Mouse (Mus musculus) CH12F3 (cell line): ENCODE results near the gene Ppp6r3.
"Not testable (repeated sequence)": the region's sequence is repeated elsewhere in the genome, so short reads cannot be mapped to it uniquely, and the experiment has no call there.

Experiments used
- in situ Hi-C: fragments of 300-500 bp; cut with MboI; formaldehyde crosslinking; loops from 2 replicates; pipeline ENCODE4 v1.14.3; 2020; ENCODE audit warnings: low sequenced_read_pairs

Ppp6r3 gene

DNA sequence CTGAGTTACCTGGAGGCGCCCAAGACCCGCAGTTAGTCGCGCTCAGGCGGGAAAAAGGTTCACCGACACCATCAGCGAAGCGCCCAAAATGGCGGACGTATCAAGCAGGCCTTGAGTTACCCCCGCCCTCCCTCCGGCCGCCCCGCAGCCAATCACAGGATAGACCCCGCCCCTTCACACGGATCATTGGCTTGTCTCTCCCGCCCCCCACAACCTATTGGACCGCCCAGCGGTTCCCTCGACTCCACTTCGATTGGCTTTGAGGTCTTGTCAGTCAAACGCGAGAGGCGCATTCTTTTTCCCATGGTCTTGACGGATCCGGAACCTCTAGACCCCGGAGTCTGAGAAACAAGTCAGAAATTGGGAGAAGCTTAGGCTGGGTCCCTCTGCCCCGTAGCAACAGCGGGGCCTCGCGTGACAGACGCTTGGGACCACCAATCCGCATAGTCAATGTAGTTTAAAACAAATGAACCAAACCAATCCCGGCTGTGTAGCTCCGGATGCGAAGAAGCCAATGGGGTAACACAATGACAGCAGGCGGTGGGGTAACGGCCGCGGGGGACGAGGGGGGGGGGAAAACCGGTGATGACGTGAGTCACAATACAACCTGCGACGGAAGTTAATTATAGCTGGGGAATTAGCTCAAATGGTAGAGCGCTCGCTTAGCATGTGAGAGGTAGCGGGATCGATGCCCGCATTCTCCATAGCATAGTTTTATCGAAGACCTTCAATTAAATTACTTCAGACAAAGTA is at the start of gene Ppp6r3:
Gene Ppp6r3 (minus strand): TSS at position 118 of the 753 bp plus-strand sequence.
- in situ Hi-C loops = no loop called here

DNA sequence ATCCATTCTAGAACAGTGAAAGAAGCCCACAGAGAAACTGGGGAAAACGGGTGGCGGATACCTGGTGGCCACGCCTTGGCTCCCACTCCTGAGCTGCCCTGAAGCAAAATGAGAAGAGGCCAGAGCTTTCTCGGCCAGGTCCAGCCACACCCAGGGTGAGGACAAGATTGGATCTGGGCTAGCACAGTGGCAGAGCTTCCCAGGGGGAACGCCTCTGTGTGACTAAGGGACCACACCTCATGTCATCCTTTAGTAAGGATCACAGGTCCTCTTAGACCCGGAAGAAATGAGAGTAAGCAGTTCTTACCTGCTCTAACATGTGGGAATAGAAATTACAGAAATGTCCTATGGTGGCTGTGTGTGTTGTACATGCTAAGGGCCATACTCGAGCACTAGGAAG is 49.6 kb upstream of the Ppp6r3 start:
- in situ Hi-C loops = no loop called here

GRCm38 (mm10) chr19:3623824-3624223 is 48.3 kb upstream of the Ppp6r3 start:
- in situ Hi-C loops = no loop called here

DNA sequence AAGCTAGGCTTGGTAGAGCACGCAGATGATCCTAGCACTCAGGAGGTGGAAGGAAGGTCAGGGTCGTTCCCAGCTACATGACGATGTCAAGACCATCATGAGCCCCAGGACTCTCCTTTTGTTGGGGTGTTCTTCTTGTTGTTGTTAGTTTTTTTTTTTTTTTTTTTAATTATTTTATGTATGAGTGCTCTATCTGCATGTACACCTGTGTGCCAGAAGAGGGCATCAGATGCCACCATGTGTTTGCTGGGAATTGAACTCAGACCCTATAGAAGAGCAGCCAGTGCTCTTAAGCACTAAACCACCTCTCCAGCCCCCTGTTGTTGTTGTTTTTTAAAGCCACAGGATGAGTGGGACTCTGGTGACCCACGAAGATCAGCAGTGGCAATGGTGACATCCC is 47.7 kb upstream of the Ppp6r3 start:
- in situ Hi-C loops = no loop called here

- in situ Hi-C loops = no loop called here
These were observed 45.3 kb upstream of the Ppp6r3 start for GRCm38 (mm10) chr19:3620871-3621270.

DNA sequence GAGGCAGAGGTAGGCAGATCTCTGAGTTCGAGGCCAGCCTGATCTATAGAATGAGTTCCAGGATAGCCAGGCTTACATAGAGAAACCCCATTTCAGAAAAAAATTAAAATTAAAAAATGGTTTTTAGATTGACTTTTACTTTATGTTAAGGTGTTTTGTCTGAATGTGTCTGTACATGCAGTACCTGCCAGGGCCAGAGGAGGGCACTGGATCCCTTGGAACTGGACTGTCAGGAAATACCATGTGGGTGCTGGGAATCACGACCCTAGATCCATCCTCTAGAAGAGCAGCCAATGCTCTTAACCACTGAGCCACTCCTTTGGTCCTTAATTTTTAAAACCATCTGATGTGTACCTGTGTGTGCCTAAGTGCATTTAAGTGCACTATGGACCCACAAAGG is 43.8 kb upstream of the Ppp6r3 start:
- in situ Hi-C loops = no loop called here

DNA sequence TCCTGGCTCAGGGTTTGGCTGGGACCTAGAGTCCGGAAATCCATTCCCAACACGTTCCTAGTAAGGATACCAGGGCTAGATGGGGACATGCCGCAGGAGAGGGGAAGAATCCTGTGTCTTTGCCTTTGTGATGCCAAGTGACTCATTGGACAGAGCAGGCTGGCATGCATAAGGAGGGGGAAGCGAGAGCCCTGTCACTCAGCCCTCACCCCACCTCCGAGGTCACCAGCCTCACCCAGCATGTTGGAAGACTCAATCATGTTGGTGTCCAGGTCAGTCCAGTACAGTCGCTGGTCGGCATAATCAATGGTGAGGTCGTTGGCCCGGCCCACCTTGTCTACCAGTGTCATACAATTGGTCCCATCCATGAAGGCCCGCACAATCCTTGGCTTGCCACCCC is 38.4 kb upstream of the Ppp6r3 start:
- in situ Hi-C loops = no loop called here

GRCm38 (mm10) chr19:3612534-3613273 is 37.2 kb upstream of the Ppp6r3 start:
- in situ Hi-C loops = no loop called here

- in situ Hi-C loops = no loop called here
These were observed 36.2 kb upstream of the Ppp6r3 start for GRCm38 (mm10) chr19:3611730-3612129.

DNA sequence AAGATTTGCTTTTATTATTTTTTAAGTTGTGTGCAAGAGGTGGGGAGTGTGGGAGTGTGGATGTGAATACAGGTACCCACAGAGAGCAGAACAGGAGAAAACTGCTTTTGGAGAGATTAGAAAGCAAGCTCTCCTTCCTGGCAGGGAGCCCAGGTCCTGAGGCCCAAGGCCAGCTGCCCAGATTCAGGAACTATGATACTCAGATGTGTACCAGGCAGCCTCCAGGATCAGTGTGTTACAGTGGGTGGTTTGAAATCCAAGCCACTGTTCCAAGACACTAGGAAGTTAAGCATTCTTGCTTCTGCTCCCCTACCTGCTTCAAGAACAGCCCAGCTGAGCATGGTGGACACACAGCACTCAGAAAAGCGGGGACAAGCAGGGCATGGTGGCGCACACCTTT is 35.3 kb upstream of the Ppp6r3 start:
- in situ Hi-C loops = no loop called here

- in situ Hi-C loops = no loop called here
These were observed 34.3 kb upstream of the Ppp6r3 start for GRCm38 (mm10) chr19:3609826-3610225.

DNA sequence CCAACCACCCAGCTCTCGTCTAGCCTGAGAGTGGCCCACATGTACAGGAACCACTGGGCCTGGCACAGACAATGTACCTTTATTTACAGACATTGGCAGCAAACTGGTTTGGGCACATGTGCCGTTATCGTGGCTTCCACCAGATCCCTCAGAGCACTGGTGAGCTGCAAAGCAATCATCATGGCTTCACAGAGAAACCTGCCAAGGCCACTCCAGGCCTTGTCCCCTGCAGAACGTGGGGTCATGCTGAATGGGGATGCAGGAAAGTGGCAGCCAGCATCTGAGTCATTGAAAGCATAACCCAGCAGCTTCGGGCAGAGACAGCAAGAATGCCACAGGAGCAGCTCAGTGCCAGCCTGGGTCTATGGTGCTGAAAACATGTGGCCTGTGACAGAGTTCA is 18.8 kb upstream of the Ppp6r3 start:
- in situ Hi-C loops = no loop called here

DNA sequence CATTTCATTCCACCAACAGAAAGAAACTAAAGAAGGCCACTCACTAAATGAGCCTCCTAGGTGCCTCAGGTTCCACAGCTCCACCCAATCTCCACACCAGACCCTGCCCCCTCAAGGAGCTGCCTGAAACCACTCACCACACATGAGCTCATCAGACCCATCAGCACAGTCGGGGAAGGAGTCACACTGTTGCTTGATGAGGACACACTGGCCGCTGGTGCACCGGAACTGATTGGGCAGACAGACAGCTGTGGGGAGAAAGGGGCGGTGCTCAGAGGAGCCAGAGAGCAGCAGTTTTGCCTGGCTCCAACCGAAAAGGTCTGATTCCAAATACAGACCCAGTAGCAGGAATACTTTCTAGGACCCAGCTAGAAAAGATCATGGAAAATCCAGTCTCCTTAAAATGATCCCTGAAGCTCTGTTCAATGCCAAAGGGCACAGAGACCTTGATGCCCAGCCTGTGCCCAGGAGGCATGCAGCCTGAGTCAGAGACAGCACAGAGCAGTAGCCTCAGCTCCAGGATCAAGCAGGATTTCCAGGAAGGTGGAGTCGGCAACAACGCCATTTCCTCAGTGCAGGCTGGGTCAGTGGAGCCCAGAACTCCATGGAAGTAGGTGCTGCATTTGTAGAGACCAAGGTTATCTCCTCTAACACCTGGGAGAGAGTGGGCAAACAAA is 18.0 kb upstream of the Ppp6r3 start:
- in situ Hi-C loops = no loop called here

GRCm38 (mm10) chr19:3589968-3590367 is 14.4 kb upstream of the Ppp6r3 start:
- in situ Hi-C loops = no loop called here

DNA sequence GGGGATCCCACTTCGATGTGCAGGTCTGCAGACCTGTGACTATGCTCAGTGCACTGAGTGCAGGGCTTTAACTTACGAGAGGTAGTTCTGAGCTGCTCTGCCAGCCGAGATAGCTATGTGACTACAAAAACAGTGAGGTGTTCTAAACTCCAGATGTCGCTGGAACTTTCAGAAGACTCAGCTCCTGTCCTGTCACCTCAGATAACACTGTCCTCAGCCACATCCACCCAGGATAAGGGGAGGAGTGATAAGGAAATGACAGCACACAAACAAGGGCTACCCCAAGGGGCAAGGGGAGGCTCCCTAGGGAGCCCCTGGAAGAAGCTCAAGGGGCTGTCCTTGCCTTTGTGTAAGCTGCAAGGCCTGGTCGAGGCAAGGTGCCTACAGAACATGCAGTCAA is 14.0 kb upstream of the Ppp6r3 start:
- in situ Hi-C loops = no loop called here

GRCm38 (mm10) chr19:3587729-3588128 is 12.2 kb upstream of the Ppp6r3 start:
- in situ Hi-C loops = not testable (repeated sequence)

DNA sequence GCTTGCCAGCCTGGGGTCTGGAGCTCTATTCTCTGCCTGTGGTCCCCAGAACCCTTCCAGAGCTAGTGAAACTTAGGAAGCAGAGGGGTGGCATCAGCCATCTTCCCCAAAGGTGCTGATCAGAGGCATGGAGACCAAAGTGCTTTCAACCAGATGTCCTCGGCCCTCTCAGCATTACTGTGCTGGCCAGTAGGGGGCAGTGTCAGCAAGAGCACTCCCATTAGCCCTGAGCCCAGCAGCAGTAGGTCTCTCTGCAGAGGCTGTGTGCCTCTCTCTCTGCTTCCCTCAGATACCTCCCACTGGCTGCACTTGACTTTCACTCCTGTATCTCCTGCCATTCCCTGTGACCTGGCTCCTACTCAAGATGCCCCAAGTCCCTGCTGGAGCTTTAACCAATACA is 11.0 kb upstream of the Ppp6r3 start:
- in situ Hi-C loops = no loop called here

DNA sequence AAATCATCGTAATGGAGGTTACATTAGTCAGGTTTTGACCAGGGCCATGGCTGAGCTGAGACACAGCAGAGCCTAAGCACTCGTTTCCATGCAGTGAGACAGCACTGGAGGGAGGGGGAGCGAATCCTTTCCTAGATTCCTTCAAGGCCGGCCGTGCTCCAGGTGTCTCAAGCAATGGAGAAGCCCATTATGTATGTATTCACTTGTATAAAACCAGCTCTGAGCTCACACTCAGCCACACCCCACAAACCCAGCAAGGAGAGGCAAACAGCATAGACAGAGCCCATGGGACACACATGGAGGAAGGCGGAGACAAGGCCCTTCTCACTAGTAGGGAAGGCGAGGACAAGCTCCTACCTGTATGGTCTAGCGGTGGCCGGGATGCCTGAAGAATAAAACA is 10.5 kb upstream of the Ppp6r3 start:
- in situ Hi-C loops = no loop called here

DNA sequence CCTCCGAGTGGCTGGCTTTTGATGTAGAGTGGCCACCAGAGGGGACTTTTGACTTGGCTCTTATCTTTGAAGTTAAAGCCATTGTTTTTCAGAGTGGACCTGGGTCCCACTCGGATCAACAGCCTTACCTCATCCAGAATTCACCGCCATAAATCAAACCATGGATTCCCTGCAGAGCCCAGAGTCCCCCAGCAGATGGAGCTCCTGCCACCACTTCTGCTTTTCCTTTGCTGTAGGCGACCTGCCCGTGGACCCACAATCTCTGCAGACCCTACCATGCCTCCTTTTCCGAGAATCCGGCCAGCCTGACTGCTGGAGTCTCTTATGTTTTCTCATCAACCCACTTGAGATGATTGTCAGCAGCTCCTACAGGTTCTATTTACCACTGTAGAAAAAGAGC is 5.8 kb upstream of the Ppp6r3 start:
- in situ Hi-C loops = no loop called here

DNA sequence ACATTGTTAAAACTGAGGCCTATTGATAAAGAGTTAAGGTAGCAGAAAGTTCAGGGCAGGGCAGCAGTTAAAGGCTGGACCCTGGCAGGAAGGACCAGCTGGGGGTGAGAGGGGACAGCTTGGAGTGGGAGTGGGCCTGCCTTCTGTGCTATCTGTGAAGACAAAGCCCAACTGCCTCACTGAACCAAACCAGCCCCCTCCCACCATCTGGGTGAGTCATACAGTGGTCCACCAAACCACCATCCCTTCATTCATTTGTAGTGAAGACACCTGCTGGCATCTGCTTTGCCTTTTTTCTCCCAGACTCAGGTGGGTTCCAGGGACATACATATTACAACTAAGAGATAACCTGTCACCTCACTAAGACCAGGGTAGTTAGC is 2.4 kb upstream of the Ppp6r3 start:
- in situ Hi-C loops = no loop called here

DNA sequence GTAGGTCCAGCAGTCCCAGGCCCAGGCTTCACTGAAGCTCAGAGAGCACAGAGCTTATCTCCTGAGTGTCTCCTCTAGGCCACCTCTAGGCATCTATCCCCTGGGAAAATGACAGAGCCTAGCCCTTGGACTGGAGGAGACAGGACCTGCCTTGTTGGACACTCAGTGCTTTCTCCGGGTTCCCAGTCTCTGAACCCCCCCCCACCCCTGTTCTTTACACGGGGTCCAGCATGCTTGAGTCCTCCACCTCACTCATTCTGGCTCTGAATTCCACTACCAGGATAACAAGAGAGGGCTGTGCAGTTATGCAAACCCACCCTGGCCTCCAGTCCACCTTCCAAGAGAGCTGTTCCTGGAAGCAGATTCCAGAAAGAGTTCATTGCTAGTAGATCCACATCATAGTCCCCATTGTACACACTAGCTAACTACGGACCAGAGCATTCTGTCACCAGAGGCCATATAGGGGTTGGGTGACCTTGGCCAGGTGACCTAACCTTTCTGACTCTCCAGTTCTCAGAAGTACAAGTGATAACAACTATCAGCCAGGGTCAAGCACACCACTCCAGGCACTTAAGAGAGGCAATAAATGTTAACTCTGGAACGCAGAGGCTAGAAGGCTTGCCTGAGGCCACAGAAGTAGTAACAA is 1.8 kb upstream of the Ppp6r3 start:
- in situ Hi-C loops = no loop called here
